Mouse (Mus musculus): ENCODE data around the gene Cdc26. TPM values are rescaled to one million over a fixed set of nuclear protein-coding genes. Genes with fewer than 3 reads are reported as not detected.

Gene Cdc26
- polyA plus RNA-seq, 1 experiment from 2014 or later: 210 TPM

Other genes starting within 250 kb of the Cdc26 start
- gene Zfp37, start 177.6 kb downstream of the Cdc26 start, polyA plus RNA-seq (2015; fragmentation: Nextera tagmentation; extraction: Ambion mirVana): 11.8 and 15.0 TPM in 2 replicates
- 19.0 and 20.2 TPM in 2 replicates for gene Slc31a2, start 146.1 kb downstream of the Cdc26 start, polyA plus RNA-seq (2015; fragmentation: Nextera tagmentation; extraction: Ambion mirVana)
- 25.5 and 30.0 TPM in 2 replicates for gene Fkbp15, start 48.1 kb downstream of the Cdc26 start, polyA plus RNA-seq (2015; fragmentation: Nextera tagmentation; extraction: Ambion mirVana)
- gene Slc31a1, start 47.9 kb downstream of the Cdc26 start, polyA plus RNA-seq (2015; fragmentation: Nextera tagmentation; extraction: Ambion mirVana): 42.8 and 43.7 TPM in 2 replicates
- 25.5 and 26.4 TPM in 2 replicates for gene Prpf4, start 155 bp upstream of the Cdc26 start, polyA plus RNA-seq (2015; fragmentation: Nextera tagmentation; extraction: Ambion mirVana)
- gene Rnf183, start 26.6 kb upstream of the Cdc26 start, polyA plus RNA-seq (2015; fragmentation: Nextera tagmentation; extraction: Ambion mirVana): not detected in 2 replicates
- 7.6 and 8.0 TPM in 2 replicates for gene Wdr31, start 62.3 kb upstream of the Cdc26 start, polyA plus RNA-seq (2015; fragmentation: Nextera tagmentation; extraction: Ambion mirVana)
- 5.4 and 5.5 TPM in 2 replicates for gene Bspry, start 71.4 kb upstream of the Cdc26 start, polyA plus RNA-seq (2015; fragmentation: Nextera tagmentation; extraction: Ambion mirVana)
- gene Hdhd3, start 94.8 kb upstream of the Cdc26 start, polyA plus RNA-seq (2015; fragmentation: Nextera tagmentation; extraction: Ambion mirVana): 11.2 and 11.7 TPM in 2 replicates
- gene Alad, start 111.3 kb upstream of the Cdc26 start, polyA plus RNA-seq (2015; fragmentation: Nextera tagmentation; extraction: Ambion mirVana): 67.5 and 69.8 TPM in 2 replicates
- 94.5 and 99.0 TPM in 2 replicates for gene Pole3, start 116.4 kb upstream of the Cdc26 start, polyA plus RNA-seq (2015; fragmentation: Nextera tagmentation; extraction: Ambion mirVana)
- 0.39 and 0.49 TPM in 2 replicates for gene 4933430I17Rik, start 116.7 kb upstream of the Cdc26 start, polyA plus RNA-seq (2015; fragmentation: Nextera tagmentation; extraction: Ambion mirVana)
- gene Rgs3, start 151.2 kb upstream of the Cdc26 start, polyA plus RNA-seq (2015; fragmentation: Nextera tagmentation; extraction: Ambion mirVana): 50.8 and 53.2 TPM in 2 replicates